Mouse (Mus musculus) spleen, postnatal 10 days (tissue): ENCODE results near the gene Slc12a7.

Source experiments
- DNase-seq, 2 experiments: peaks; one replicate each; pipeline ENCODE4 v3.0.0; 2021 to 2022; ENCODE audit warnings: low spot score in 2 of 2

Gene Slc12a7

DNA sequence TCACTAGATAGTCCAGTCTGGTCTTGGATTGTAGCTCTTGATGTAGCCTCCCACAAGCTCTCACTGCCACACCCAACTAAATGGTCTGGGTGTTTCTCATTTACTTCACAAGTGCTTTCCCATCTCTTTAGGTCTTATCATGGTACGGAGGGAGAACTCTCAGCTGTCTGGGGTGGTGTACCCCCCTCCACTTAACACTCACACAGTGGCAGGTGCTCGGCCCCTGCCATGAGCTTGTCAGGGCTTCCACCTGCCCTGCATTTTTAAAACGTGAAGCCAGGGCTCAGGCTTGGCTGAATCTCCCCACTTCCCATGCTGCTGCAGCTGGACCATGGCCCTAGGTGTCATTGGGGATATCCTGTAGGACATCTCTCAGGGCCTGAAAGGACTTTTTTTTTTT lies 86.0 kb downstream of the Slc12a7 start:
- DNase-seq, result no peak

DNA sequence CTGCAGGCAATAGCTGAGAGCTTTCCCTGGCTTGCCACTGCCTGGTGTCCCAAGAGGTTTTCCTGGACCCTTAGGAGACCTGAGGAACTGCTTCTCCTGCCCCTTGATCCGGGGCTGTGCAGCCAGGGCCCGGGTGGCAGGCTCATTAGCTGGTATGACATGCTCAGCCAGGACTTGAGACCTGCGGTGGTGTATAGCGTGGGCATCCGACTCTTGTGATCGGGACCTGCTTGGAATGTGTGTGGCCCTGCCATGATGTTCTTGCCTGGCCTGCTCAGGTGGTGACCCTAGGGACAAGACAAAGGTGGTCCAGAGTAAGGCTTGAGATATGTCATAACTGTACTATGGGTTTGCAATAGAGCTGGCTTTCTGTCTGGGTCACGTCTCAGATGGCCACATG lies 88.4 kb downstream of the Slc12a7 start:
- no peak for DNase-seq

DNA sequence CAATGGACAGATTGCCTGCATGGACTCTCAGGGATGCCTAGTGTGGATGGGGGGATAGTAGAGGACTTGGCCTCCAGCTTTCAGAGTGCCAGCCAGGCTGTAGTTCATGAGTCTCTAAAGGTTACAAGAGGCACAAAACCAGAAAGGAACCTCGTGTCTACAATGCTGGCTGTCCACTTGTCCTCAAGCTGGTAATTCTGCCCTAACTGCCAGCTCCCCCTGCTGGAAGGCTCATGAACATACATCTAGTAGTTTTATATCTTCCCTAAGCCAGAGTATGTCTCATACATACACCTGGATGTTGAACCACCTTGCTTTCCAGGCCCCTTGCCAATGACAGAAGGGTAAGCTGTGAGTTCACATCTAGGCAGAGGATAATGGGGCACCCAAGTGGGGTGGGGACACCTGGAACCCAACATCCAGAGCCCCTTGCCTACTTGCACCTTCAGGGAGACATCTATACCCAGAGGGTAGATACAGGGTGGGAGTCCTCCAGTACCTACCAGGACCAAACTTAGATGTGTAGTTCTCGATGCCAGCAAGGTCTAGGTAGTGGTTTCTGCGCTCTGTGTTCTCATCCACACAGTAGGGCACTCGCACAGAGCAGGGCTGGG lies 89.4 kb downstream of the Slc12a7 start:
- peak; percentile 33 to 73 for DNase-seq

DNA sequence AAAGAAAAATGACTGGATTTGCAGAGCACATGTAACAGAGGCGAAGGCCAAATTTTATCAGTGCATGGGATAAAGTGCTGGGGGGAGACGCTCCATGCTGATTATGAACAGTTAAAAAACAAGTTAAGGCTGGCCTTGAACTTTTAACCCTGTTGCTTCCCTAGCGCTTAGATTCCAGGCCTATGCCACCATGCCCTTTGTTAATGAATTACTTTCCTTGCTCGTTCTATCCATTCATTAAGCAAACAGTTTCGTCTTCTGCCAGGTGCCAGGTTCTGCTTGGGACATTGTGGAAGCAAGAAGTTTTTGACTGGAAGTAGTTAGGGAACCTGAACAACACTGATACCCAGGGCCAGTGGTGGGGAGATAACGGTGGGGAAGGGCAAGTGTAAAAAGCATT lies 90.8 kb downstream of the Slc12a7 start:
- no peak for DNase-seq

DNA sequence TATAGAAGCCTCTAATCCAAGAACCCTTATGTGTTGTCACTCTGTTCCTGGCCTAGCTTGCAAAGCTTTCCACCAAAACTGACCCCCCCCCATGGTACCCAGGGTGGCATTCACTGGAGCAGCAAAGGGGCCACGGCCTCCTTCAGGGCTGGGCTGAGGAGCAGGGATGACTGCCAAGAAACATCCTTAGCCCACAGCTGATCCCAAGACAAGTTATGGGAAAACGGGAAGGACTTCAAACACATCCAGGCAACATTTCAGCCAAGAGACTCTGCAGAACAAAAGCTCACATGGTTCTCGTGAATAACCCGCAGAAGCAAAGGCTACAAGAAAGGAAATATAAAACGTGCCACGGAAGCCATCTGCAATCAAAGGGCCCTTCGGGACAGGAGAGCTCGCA lies 94.3 kb downstream of the Slc12a7 start:
- DNase-seq, result no peak

DNA sequence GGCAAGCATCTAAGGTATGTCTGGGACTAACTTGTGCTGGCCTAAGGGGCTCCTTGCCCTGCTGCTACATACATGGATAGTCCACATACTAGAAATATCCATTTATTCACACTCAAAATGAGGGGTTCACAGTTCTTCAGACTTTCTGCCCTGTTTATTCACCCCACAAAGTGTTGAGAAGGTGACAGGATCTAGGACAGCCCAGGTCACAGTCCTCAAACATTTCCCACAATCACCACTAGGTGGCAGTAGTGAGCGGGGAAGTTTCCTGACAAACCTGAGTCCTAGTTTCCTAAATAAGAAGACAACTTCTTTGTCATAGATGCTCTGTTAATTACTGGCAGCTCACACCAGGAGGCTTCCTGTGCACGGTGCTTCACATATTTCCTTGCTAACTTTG lies 98.6 kb downstream of the Slc12a7 start:
- peak; percentile 44 to 63 for DNase-seq

DNA sequence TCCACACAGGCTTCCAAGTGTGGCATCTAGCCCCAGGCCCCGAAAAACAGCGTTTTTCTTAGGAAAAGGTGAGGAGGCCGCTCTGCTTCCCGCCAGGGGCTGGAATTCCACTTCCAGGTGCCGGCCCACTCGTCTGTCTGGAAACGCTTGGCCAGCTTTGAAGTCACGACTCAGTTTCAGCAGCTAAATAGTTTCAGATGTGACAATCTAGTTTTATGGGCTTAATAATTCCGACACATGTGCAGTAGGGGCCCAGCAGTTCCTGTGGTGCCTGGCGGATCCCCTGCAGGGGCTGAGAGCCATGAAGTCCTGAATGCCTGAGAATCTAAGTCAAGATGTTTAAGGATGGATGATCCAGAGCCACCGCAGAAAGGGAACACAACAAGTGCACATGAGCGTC lies 100.9 kb downstream of the Slc12a7 start:
- no peak for DNase-seq

DNA sequence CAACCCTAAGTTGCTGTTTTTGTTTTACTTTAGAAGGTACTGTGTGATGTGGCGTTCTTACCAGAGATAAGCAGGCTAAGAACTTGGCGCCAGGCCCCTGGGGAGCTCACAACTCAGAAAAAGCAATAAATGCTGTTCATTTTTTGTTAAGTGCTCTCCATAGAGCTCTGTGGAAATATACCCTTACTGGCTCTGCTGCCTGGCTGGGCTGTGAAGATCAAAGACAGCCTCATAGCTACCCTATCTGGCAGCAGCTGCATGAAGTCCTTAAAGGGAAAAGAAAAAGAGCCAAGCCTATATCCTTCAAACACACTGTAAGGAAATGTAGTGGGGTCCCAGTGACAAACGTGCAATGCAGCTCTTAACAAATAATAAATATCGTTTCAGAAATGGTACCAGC lies 102.9 kb downstream of the Slc12a7 start:
- DNase-seq, result no peak

DNA sequence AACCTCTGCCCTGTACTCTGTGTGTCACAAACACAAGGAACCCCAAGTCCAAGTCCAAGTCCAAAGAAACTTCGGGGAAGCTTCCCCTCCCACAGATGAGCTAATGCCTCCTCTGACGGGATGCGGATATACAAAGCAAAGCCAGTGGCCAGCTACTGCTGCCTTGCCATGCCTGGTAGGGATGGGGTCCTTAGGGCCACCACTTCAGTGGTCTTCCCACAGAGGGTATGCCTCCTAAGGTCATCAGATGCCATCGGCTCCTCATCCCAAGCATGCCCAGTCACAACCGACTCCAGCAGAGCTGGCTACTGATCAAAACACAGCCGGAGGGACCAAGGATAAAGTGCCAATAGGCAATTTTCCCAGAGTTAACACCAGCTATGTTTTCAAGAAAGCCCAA lies 103.6 kb downstream of the Slc12a7 start:
- no peak for DNase-seq

DNA sequence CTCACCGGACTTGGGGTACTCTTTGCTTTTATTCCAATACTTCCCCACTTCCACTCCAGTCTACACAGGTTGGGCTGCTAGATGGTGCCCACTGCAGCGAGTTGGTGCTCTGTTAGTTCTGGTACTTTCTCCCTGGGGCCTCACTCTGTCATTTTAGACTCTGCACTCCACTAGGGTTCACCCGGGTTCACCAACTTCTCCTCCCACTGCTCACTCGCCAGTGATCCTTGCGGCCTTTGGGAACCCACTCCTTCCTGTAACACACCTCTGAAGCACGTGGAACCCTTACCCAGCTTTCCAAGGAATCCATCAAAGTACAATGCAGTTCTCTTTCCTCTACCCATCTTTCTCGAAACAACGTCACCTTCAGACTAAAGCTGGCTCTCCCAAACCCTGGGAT lies 104.8 kb downstream of the Slc12a7 start:
- no peak for DNase-seq

DNA sequence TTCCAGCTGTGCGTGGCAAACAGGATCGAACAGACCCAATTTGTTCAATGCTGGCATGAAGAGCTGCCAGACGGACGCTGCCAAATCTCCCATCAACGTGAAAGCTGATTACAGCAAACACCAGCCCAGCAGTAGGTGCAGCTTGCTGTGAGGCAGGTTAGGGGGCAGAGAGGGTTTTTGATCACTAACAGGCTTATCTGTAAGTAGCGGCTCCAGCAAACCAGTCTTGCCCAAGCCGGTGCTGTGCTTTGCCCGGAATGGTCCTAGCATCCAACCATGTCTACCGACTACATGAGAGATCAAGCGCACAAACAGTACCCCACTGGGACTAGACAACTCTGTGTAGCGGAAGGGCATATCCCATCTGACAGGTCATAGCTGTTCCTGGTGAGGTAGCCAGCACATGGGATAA lies 106.2 kb downstream of the Slc12a7 start:
- no peak for DNase-seq

DNA sequence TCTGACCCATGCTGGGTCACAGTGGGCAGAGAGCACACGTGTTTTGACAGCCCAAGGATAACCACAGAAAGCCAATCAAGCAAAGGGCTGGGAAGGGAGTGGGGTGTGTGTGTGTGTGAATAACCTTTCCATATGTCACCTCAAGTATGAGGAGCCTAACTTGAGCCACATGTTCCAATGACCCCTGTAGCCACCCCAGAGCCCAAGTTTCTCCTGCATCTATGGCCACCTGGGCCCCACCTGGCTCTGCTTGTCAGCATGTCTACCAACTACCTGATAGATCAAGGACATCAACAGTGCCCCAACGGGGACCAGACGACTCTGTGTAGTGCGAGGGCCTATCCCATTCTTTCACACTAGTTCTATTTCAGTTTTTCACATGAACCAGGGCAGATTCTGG lies 106.8 kb downstream of the Slc12a7 start:
- no peak for DNase-seq

DNA sequence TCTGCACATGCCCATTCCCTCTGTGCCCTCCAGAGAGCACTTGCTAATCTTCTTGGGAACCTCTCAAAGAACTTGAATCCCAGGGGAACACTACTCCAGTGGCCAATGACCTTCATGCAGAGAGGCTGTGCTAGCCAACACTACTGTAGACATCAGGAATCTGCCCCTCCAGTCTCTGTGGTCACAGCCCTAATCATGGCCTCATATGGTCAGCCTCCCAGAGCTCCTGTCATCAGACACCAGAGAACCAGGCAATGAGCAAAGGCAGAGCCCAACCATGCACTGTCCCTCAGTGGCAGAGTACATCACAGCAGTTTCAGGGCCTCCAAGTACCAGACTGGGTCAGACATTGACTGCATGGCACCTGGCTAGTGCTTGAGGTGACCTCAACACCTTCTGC lies 109.8 kb downstream of the Slc12a7 start:
- DNase-seq, result no peak

DNA sequence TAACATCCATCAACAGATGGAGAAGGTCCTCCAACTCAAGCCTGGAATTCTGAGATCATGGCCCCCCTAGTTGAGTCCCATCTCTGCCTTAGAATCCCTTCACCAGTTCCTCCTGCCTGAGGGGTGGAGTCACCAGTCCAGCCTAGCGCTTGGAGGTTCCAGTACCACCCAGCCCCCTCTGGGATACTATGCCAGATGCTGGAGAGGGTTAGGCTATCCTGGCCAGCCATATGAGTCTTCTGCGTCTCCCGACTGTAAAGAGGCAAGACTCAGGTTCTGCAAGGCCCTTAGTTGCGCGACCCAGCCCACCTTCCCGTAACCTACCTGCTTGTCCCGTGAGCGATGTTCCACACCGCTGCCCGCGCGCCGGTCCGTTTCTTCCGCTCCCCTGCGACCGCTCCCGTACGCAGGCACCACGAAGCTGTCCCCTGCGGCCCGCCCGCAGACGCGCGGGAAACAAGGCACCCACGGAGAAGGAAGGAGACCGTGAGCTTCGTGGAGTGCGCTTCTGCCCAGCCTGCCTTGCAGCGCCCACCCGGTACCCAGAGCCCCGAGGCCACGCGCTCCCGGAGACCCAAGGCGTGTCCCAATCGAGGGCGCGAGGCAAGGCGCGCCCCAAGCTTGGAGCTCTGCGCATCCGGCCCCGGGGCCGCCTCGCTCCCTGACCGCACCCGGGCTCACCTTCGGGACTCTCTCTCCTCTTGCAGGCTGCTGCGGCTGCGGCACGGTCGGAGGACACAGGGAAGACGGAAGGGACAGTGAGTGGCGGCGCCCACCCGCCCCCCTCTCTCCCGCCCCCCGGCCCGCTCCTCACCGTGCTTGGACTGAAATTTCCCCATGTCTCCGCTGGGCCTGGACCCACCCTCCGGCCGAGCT lies 113.9 kb downstream of the Slc12a7 start:
- peak in 1 of 2 experiments; percentile 20 for DNase-seq

DNA sequence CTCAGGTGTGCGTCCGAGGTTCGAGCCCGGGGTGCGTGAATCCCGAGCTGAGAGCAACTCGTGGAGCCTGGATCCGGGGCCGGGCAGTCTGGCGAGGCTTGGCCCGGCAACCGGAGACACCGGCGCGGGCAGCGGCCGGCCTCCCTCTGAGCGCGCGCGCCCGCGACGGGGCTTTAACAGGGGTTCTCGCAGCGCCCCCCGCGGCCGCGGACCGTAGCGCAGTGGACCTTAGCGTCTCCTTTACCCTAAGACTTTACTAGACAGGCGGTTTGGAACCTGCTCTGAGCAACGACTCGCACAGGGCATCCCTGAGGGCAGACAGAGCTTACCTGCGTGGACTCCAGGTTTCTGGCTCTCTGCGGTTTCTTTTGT lies 114.6 kb downstream of the Slc12a7 start, which contains the start of gene Nkd2:
TSS of gene Nkd2 (minus strand) at position 167 of the 372 bp plus-strand sequence.
- peak; percentile 57 to 85 for DNase-seq
